Mouse (Mus musculus): ENCODE measurements at regions not wholly inside any gene's neighbourhood (a gene's known extent, or its start where the extent isn't known, plus 50 kb on each side); places are given as distances from the start of the nearest gene placed in this dataset. TPM values are rescaled to one million over a fixed set of nuclear protein-coding genes. Genes with fewer than 3 reads are reported as not detected.
"Not testable (repeated sequence)": the region's sequence is repeated elsewhere in the genome, so short reads cannot be mapped to it uniquely, and the experiment has no call there.

GRCm38 (mm10) chr12:23216521-23216920 is 563.5 kb downstream of the Gm10330 start:
- H3K36me3 ChIP-seq; H3K9me3 ChIP-seq; H3K9ac ChIP-seq (replicated peaks); H3K27me3 ChIP-seq; H3K4me3 ChIP-seq (replicated peaks); H3K27ac ChIP-seq; H3K4me1 ChIP-seq (replicated peaks); H3K4me2 ChIP-seq; ATAC-seq (ENCODE audit: insufficient number of reproducible peaks, insufficient read depth, low FRiP score, low TSS enrichment, low read depth): not testable (repeated sequence)
- 63% methylated on average over 1 of the region's 5 CpGs for WGBS

- not testable (repeated sequence) for H3K4me1 ChIP-seq (replicated peaks); H3K9me3 ChIP-seq; H3K27ac ChIP-seq; H3K36me3 ChIP-seq; H3K27me3 ChIP-seq
- Histone ChIP-seq H3K9ac (replicated peaks) (peak overlapping the region; percentile 72), H3K4me2 (peak overlapping the region; percentile 49), H3K4me3 (replicated peaks) (peak overlapping the region; percentile 55)
- peak; percentile 73; the same call in 1 of the 2 replicates for ATAC-seq (ENCODE audit: insufficient number of reproducible peaks, insufficient read depth, low FRiP score, low TSS enrichment, low read depth)
- 0% methylated on average over 33 of the region's 42 CpGs for WGBS
These were observed 590.5 kb downstream of the Gm10330 start for GRCm38 (mm10) chr12:23189546-23189945.

DNA sequence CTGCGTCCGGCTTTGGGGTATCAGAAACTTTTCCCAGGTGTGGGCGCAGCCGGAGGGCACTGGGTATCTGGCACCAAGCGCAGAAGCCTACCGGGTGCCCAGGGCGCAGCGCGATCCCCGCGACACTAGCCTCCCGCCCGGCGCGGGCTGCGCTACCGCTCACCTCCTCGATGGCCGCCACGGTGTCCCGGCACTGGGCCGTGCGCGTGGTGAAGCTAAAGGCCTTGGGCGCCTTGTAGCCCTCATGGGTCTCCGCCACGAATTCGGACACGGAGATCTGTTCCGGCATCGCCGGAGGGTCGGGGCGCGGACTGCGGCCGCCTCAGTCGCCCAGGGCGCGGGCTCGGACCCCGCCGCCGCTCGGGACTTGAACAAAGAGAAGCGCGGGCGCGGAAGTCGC is 591.0 kb downstream of the Gm10330 start:
- not testable (repeated sequence) for H3K27me3 ChIP-seq; H3K36me3 ChIP-seq; H3K4me1 ChIP-seq (replicated peaks); ATAC-seq (ENCODE audit: insufficient number of reproducible peaks, insufficient read depth, low FRiP score, low TSS enrichment, low read depth)
- Histone ChIP-seq H3K4me3 (replicated peaks) (peak overlapping the region; percentile 55), H3K4me2 (peak overlapping the region; percentile 49), H3K9ac (replicated peaks) (peak overlapping the region; percentile 72), H3K9me3 (peaks cover 11% of the 10 kb centered on the region; the same call in 1 of the 2 replicates), H3K27ac (peak overlapping the region; percentile 41; the same call in 1 of the 2 replicates)
- WGBS = under 1% methylated on average over 45 of the region's 50 CpGs

Small RNAs in the stretch of these regions (microRNA-seq; reads per million reads assigned to microRNA genes)
- gene Gm26140 = not detected
